Mouse (Mus musculus) adrenal gland, postnatal 10 days (tissue): Measurements from ENCODE around the gene Ypel2. TPM values are rescaled to one million over a fixed set of nuclear protein-coding genes. Genes with fewer than 3 reads are reported as not detected.
A peak's percentile ranks its signal among the peaks of the same experiment; 100 is the strongest.

Experiments
- DNase-seq: peaks from one replicate; pipeline ENCODE4 v3.0.0; 2021; ENCODE audit warnings: mixed read lengths
- total RNA-seq, 2 experiments: library from RNA; stranded (reverse); gene quantifications; 2 replicates each; pipeline ENCODE4 v1.2.3; 2021

The Ypel2 gene
- total RNA-seq, 2 experiments from 2014 or later, result 16.1 to 28.3 TPM

- no peak for DNase-seq
Measured at GRCm38 (mm10) chr11:86930636-86931180, 62.8 kb downstream of the Ypel2 start.

GRCm38 (mm10) chr11:86929985-86930384 is 63.5 kb downstream of the Ypel2 start:
- no peak for DNase-seq

GRCm38 (mm10) chr11:86929531-86929930 is 64.0 kb downstream of the Ypel2 start:
- no peak for DNase-seq

- DNase-seq, result no peak
Measured at GRCm38 (mm10) chr11:86925085-86925638, 68.3 kb downstream of the Ypel2 start.

GRCm38 (mm10) chr11:86924629-86925028 is 68.9 kb downstream of the Ypel2 start:
- DNase-seq, result no peak

GRCm38 (mm10) chr11:86923654-86924053 is 69.9 kb downstream of the Ypel2 start:
- DNase-seq, result no peak

GRCm38 (mm10) chr11:86922029-86922428 is 71.5 kb downstream of the Ypel2 start:
- DNase-seq, result no peak

GRCm38 (mm10) chr11:86921335-86921734 is 72.2 kb downstream of the Ypel2 start:
- DNase-seq, result peak; percentile 54

- DNase-seq, result peak; percentile 74
Measured at GRCm38 (mm10) chr11:86920111-86921080, 73.1 kb downstream of the Ypel2 start.

GRCm38 (mm10) chr11:86919468-86919867 is 74.0 kb downstream of the Ypel2 start:
- DNase-seq, result no peak

GRCm38 (mm10) chr11:86917536-86917935 is 76.0 kb downstream of the Ypel2 start:
- no peak for DNase-seq

- no peak for DNase-seq
Measured at GRCm38 (mm10) chr11:86916596-86917249, 76.8 kb downstream of the Ypel2 start.

GRCm38 (mm10) chr11:86914329-86914728 is 79.2 kb downstream of the Ypel2 start:
- DNase-seq, result no peak

- DNase-seq, result no peak
Measured at GRCm38 (mm10) chr11:86910244-86910643, 83.3 kb downstream of the Ypel2 start.

- no peak for DNase-seq
Measured at GRCm38 (mm10) chr11:86909028-86909427, 84.5 kb downstream of the Ypel2 start.

- DNase-seq, result no peak
Measured at GRCm38 (mm10) chr11:86907889-86908590, 85.5 kb downstream of the Ypel2 start.

- no peak for DNase-seq
Measured at GRCm38 (mm10) chr11:86906767-86907662, 86.5 kb downstream of the Ypel2 start.

GRCm38 (mm10) chr11:86906257-86906656 is 87.2 kb downstream of the Ypel2 start:
- DNase-seq, result no peak

GRCm38 (mm10) chr11:86905261-86905660 is 88.2 kb downstream of the Ypel2 start:
- DNase-seq, result no peak

GRCm38 (mm10) chr11:86904706-86905105 is 88.8 kb downstream of the Ypel2 start:
- DNase-seq, result no peak

- no peak for DNase-seq
Measured at GRCm38 (mm10) chr11:86898367-86898766, 95.1 kb downstream of the Ypel2 start.
